Mouse (Mus musculus): ENCODE data around the gene Stk39. TPM values are rescaled to one million over a fixed set of nuclear protein-coding genes. Genes with fewer than 3 reads are reported as not detected.

Gene Stk39
- polyA plus RNA-seq, 1 experiment from 2014 or later, result 27.7 TPM

GRCm38 (mm10) chr2:68432834-68433233, 39.2 kb downstream of the Stk39 start:
- no peak overlapping the region for H3K27ac ChIP-seq
- H3K4me3 ChIP-seq, result no peak overlapping the region
- H3K4me1 ChIP-seq, result peaks cover 36% of the 10 kb centered on the region
- no peak overlapping the region for H3K9ac ChIP-seq
- H3K9me3 ChIP-seq (replicated peaks), result no peaks in the 10 kb centered on the region
- 61% methylated on average over 4 of the region's 4 CpGs for WGBS
- H3K36me3 ChIP-seq (ENCODE audit: poor library complexity, severe bottlenecking), result 0 out of 2 replicates have a peak, but pooled peaks cover 1% of the 10 kb centered on the region
- H3K4me2 ChIP-seq, result no peak overlapping the region
- no peak for ATAC-seq
- no peaks in the 10 kb centered on the region for H3K27me3 ChIP-seq

DNA sequence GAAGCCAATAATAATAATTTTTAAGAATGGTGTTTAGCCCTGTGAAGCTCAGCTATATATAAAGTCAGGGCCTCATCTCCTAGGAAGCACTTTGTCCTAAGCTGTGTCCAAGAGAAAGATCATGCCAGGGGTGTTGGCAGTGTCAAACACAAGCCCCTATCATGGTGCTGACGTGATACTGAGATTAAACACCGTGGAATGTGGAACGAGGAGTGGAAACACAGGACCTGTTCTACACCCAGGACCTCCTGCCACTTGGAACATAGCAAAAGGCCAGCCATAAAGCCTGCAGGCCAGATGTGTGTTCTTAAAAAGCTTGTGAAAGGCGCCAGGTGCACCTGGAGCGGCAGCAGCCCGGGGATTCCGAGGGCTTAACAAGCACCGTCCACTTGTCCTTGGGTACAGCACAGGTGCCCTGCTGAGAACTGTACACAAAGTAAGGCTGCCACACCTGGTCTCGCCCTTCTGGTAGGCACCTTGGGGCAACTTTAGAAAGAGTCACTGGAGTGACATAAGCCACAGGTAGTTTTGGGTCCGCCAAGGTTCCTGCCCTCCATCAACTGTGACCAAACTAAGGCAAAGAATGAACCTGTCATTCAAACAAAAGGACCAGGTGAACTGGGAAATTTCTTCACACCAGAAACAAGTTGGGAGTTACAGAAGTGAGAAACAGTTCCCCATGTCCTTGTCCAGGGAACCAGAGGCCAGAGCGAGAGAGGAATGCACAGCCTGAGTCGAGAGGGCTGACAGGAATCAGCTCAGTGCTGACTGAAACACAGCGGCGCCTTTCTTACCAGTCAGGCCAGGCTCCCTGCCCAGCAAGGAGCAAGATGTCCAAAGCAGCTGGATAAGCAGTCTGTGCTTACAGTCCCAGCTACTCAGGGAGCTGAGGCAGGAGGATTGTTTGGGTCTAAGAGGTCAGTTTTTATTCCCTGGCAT, 40.8 kb downstream of the Stk39 start:
- Histone ChIP-seq H3K9ac (no peak overlapping the region), H3K27me3 (no peaks in the 10 kb centered on the region), H3K36me3 (ENCODE audit: poor library complexity, severe bottlenecking) (no peaks in the 10 kb centered on the region), H3K27ac (no peak overlapping the region), H3K9me3 (replicated peaks) (no peaks in the 10 kb centered on the region), H3K4me3 (no peak overlapping the region), H3K4me2 (no peak overlapping the region), H3K4me1 (peaks cover 34% of the 10 kb centered on the region)
- ATAC-seq, result no peak
- WGBS, result 89% methylated on average over 14 of the region's 14 CpGs

DNA sequence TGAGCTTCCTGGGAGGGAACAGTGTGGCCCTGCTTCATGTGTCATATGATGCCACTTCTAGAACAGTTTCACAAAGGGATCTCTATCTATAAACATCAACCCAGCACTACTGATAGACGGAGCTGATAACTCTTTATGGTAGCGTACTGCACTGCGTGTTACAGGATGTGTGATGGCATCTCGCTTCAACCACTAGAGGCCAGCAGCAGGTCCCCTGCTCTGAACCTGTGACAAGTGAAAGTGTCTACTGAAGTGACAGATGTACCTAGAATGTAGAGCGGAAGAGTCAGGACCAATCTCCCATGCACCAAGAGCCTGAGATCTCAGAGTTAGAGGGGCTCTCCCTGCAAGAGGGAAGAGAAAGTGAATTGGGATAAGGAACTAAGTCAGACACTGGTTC, 41.6 kb downstream of the Stk39 start:
- H3K4me2 ChIP-seq, result no peak overlapping the region
- no peak for ATAC-seq
- no peaks in the 10 kb centered on the region for H3K9me3 ChIP-seq (replicated peaks)
- no peaks in the 10 kb centered on the region for H3K27me3 ChIP-seq
- no peak overlapping the region for H3K9ac ChIP-seq
- peaks cover 26% of the 10 kb centered on the region for H3K4me1 ChIP-seq
- H3K27ac ChIP-seq, result no peak overlapping the region
- no peaks in the 10 kb centered on the region for H3K36me3 ChIP-seq (ENCODE audit: poor library complexity, severe bottlenecking)
- WGBS, result 85% methylated on average over 5 of the region's 5 CpGs
- no peak overlapping the region for H3K4me3 ChIP-seq

DNA sequence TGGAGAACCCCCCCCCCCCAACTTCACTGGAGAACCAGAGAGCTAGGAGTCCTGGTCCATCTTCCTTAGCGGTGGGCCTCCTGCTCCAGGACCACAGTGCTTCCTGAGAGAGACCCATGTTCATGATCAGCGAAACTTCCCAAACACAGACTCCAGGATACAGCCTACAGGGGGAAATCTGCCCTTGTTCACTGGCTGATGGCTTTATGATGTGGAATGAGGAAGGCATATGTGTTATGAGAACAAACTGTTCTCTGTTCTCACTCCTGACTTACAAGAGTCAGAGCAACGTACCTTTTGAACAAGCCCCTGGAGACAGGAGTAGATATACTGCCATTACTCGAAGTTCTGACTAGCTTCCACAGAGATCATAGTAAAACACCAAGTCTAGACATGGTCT, 42.6 kb downstream of the Stk39 start:
- 93% methylated on average over 4 of the region's 4 CpGs for WGBS
- Histone ChIP-seq H3K4me1 (peaks cover 15% of the 10 kb centered on the region), H3K27me3 (no peaks in the 10 kb centered on the region), H3K36me3 (ENCODE audit: poor library complexity, severe bottlenecking) (0 out of 2 replicates have a peak, but pooled peaks cover 3% of the 10 kb centered on the region), H3K9ac (no peak overlapping the region), H3K4me3 (no peak overlapping the region), H3K4me2 (no peak overlapping the region), H3K9me3 (replicated peaks) (no peaks in the 10 kb centered on the region), H3K27ac (no peak overlapping the region)
- no peak for ATAC-seq

DNA sequence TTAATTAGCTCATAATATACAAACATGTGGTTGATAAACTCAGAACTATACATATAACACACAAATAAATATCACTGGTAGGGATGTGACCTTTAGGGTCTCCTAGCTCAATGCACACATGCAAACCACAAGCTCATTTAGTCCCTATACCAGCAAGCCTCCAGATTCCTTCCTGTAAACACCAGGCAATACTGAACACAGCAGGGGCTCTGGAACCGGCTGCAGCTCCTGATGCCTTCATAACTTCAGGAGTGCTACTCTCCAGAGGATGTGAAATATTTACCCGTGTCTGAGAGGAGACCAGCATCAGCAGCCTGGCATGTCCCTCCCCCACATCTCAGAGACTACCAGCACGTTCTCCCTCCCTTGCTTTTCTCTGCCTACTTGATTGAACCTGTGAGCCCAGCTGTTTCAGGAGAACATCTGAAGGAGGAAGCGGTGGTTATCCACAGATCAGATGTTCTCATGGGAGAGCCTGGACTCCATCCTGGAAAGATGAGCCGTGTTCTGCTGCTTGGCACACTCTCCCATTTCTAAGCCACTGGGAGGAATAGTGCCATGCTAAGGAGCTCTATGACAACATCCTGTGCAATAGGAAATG, 45.0 kb downstream of the Stk39 start:
- Histone ChIP-seq H3K9ac (no peak overlapping the region), H3K27ac (no peak overlapping the region), H3K9me3 (replicated peaks) (no peaks in the 10 kb centered on the region), H3K4me3 (no peak overlapping the region), H3K4me2 (no peak overlapping the region), H3K27me3 (no peaks in the 10 kb centered on the region), H3K36me3 (ENCODE audit: poor library complexity, severe bottlenecking) (0 out of 2 replicates have a peak, but pooled peaks cover 3% of the 10 kb centered on the region), H3K4me1 (no peaks in the 10 kb centered on the region)
- ATAC-seq, result no peak
- 82% methylated on average over 5 of the region's 5 CpGs for WGBS

DNA sequence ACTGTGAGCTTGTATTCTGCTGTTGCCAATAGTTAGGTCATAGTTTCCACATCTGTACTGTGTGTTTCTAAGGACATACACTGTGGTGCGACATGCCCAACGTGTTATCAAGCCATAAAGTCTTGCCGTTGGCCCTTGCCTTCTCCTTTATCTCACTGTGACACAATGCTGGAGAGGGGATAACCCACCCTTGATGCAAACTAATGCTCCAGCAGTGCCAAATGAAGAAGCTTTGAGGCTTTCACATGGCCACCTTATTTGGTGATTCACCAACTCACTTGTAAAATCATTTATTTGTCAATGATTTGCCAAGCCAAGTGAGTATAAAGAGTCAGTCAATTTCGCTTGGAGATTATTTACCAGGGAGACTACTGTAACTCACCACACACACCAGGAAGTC, 46.0 kb downstream of the Stk39 start:
- Histone ChIP-seq H3K9me3 (replicated peaks) (no peaks in the 10 kb centered on the region), H3K9ac (no peak overlapping the region), H3K4me2 (no peak overlapping the region), H3K27ac (no peak overlapping the region), H3K4me3 (no peak overlapping the region), H3K4me1 (no peaks in the 10 kb centered on the region), H3K36me3 (ENCODE audit: poor library complexity, severe bottlenecking) (peaks cover 7% of the 10 kb centered on the region; the same call in 1 of the 2 replicates), H3K27me3 (no peaks in the 10 kb centered on the region)
- no peak for ATAC-seq
- WGBS, result 96% methylated on average over 4 of the region's 4 CpGs

DNA sequence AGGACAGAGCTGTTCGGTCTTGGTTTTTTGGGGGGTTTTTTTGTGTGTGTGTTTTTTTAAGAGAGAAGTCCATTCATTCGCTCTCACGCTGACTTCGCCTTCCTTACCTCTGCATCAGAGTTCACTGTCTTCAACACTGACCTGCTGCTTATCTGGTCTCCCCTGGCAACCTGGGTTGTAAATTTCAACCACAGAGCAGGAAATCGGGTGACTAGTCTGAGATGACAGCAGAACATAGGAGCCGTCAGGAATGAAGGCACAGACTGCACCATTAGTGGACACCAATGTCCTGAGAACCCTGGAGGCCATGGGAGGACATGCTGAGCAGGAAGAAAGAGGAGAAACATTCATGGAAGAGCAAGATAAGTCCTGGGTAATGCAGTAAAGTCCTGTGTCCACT, 51.1 kb downstream of the Stk39 start:
- Histone ChIP-seq H3K4me3 (no peak overlapping the region), H3K4me1 (no peaks in the 10 kb centered on the region), H3K36me3 (ENCODE audit: poor library complexity, severe bottlenecking) (peaks cover 7% of the 10 kb centered on the region; the same call in 1 of the 2 replicates), H3K27ac (no peak overlapping the region), H3K9me3 (replicated peaks) (no peaks in the 10 kb centered on the region), H3K4me2 (no peak overlapping the region), H3K9ac (no peak overlapping the region), H3K27me3 (no peaks in the 10 kb centered on the region)
- 93% methylated on average over 6 of the region's 6 CpGs for WGBS
- no peak for ATAC-seq

GRCm38 (mm10) chr2:68420223-68420622, 51.8 kb downstream of the Stk39 start:
- no peaks in the 10 kb centered on the region for H3K27me3 ChIP-seq
- ATAC-seq, result no peak
- WGBS, result 92% methylated on average over 6 of the region's 6 CpGs
- H3K4me3 ChIP-seq, result no peak overlapping the region
- H3K9ac ChIP-seq, result no peak overlapping the region
- H3K4me1 ChIP-seq, result no peaks in the 10 kb centered on the region
- H3K36me3 ChIP-seq (ENCODE audit: poor library complexity, severe bottlenecking), result peaks cover 7% of the 10 kb centered on the region; the same call in 1 of the 2 replicates
- no peak overlapping the region for H3K27ac ChIP-seq
- H3K4me2 ChIP-seq, result no peak overlapping the region
- no peaks in the 10 kb centered on the region for H3K9me3 ChIP-seq (replicated peaks)

GRCm38 (mm10) chr2:68419746-68420145, 52.3 kb downstream of the Stk39 start:
- H3K36me3 ChIP-seq (ENCODE audit: poor library complexity, severe bottlenecking), result peaks cover 4% of the 10 kb centered on the region; the same call in 1 of the 2 replicates
- H3K9me3 ChIP-seq (replicated peaks), result no peaks in the 10 kb centered on the region
- ATAC-seq, result no peak
- H3K27ac ChIP-seq, result no peak overlapping the region
- 94% methylated on average over 7 of the region's 7 CpGs for WGBS
- no peaks in the 10 kb centered on the region for H3K4me1 ChIP-seq
- H3K4me2 ChIP-seq, result no peak overlapping the region
- no peak overlapping the region for H3K9ac ChIP-seq
- no peak overlapping the region for H3K4me3 ChIP-seq
- no peaks in the 10 kb centered on the region for H3K27me3 ChIP-seq

DNA sequence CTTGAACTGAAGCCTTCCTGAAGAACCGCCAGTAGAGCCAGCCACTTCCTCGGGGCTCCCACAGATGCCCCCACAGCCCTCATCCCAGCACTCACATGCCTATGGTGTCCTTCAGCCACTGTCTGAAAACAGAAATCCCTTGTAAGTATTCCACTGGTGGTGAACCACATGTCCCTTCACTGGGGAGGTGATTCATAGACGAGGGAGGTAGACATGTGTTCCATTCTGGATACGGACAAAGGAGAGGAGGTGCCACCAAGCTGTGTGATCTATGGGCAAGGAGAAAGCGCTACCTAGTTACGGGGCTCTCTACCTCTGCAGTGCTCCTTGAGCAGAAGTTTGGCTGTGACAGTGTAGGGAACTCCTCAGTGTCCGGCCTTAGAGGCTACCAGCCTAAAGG, 52.9 kb downstream of the Stk39 start:
- H3K27me3 ChIP-seq, result no peaks in the 10 kb centered on the region
- no peaks in the 10 kb centered on the region for H3K4me1 ChIP-seq
- no peak for ATAC-seq
- no peak overlapping the region for H3K27ac ChIP-seq
- no peak overlapping the region for H3K4me2 ChIP-seq
- WGBS, result 92% methylated on average over 7 of the region's 7 CpGs
- H3K9ac ChIP-seq, result no peak overlapping the region
- H3K9me3 ChIP-seq (replicated peaks), result no peaks in the 10 kb centered on the region
- peaks cover 4% of the 10 kb centered on the region; the same call in 1 of the 2 replicates for H3K36me3 ChIP-seq (ENCODE audit: poor library complexity, severe bottlenecking)
- H3K4me3 ChIP-seq, result no peak overlapping the region

- Histone ChIP-seq H3K4me1 (no peaks in the 10 kb centered on the region), H3K9me3 (replicated peaks) (no peaks in the 10 kb centered on the region), H3K27me3 (no peaks in the 10 kb centered on the region), H3K36me3 (ENCODE audit: poor library complexity, severe bottlenecking) (peaks cover 4% of the 10 kb centered on the region; the same call in 1 of the 2 replicates), H3K27ac (no peak overlapping the region), H3K4me3 (no peak overlapping the region), H3K9ac (no peak overlapping the region), H3K4me2 (no peak overlapping the region)
- 90% methylated on average over 5 of the region's 5 CpGs for WGBS
- ATAC-seq, result no peak
Measured at GRCm38 (mm10) chr2:68417081-68417480, 55.0 kb downstream of the Stk39 start.

DNA sequence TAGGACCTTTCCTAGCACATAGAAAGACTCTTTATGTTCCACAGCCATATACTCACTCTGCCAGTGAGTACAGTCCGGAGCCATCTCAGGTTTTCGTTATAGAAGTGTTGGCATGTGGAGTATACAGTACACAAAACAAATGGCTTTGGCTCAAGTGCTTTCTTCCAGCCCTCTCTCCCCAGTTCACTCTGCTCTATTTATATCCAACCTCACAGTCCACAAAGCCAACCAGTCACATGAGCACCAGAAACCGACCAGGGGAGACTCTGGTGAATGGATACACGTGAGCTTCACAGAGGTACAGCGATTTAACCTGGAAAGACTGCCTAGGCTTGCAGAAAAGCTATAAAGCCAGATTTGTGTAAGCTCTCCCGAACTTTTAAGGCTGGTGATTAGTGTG, 56.4 kb downstream of the Stk39 start:
- peaks cover 11% of the 10 kb centered on the region for H3K4me1 ChIP-seq
- WGBS, result 83% methylated on average over 6 of the region's 6 CpGs
- H3K4me2 ChIP-seq, result no peak overlapping the region
- no peak overlapping the region for H3K4me3 ChIP-seq
- no peak overlapping the region for H3K9ac ChIP-seq
- H3K9me3 ChIP-seq (replicated peaks), result no peaks in the 10 kb centered on the region
- no peak overlapping the region for H3K27ac ChIP-seq
- H3K27me3 ChIP-seq, result no peaks in the 10 kb centered on the region
- no peak for ATAC-seq
- no peaks in the 10 kb centered on the region; the same call in 1 of the 2 replicates for H3K36me3 ChIP-seq (ENCODE audit: poor library complexity, severe bottlenecking)
